Mouse (Mus musculus) MEL (cell line): Measurements from ENCODE around the gene Prickle2. TPM values are rescaled to one million over a fixed set of nuclear protein-coding genes. Genes with fewer than 3 reads are reported as not detected.

Experiments used
- DNase-seq: peaks from one replicate; pipeline ENCODE4 v3.0.0; 2011; ENCODE audit warnings: low read depth, low spot score
- H3K27ac ChIP-seq: 2 replicates; pipeline ENCODE4 v1.5.1; 2012; ENCODE audit warnings: low read depth, mild to moderate bottlenecking, control low read depth, low read length, moderate library complexity; ENCODE audit not compliant: control insufficient read depth
- H3K27me3 ChIP-seq, 2 experiments: fragments of 150-350 bp in 1 of 2; sonication (generic) in 1 of 2; 2 replicates each; pipeline ENCODE4 v1.6.1; 2012; ENCODE audit warnings: low read length in 2 of 2, mild to moderate bottlenecking in 2 of 2, improper control_type of control experiment in 1 of 2, moderate library complexity in 1 of 2; ENCODE audit not compliant: insufficient read depth in 2 of 2, control insufficient read depth in 1 of 2
- H3K36me3 ChIP-seq, 2 experiments: 2 replicates each; pipeline ENCODE4 v1.6.1; 2012 to 2014; ENCODE audit warnings: low read length in 2 of 2, improper control_type of control experiment in 1 of 2, inconsistent platforms in 1 of 2, mild to moderate bottlenecking in 1 of 2; ENCODE audit not compliant: insufficient read depth in 2 of 2, control insufficient read depth in 1 of 2
- H3K4me1 ChIP-seq, 2 experiments: fragments of 150-350 bp in 1 of 2; sonication (generic) in 1 of 2; 2 replicates each; pipeline ENCODE4 v1.6.1; 2012; ENCODE audit warnings: low read length in 2 of 2, improper control_type of control experiment in 1 of 2, mild to moderate bottlenecking in 1 of 2; ENCODE audit not compliant: insufficient read depth in 2 of 2, control insufficient read depth in 1 of 2
- H3K4me3 ChIP-seq, 2 experiments: fragments of 150-350 bp in 1 of 2; sonication (generic) in 1 of 2; 2 replicates each; pipeline ENCODE4 v1.5.1; 2012; ENCODE audit warnings: low read depth in 2 of 2, low read length in 2 of 2, mild to moderate bottlenecking in 2 of 2, moderate library complexity in 2 of 2, control low read depth in 1 of 2, improper control_type of control experiment in 1 of 2; ENCODE audit not compliant: control insufficient read depth in 1 of 2, insufficient read depth in 1 of 2
- H3K79me2 ChIP-seq: 2 replicates; pipeline ENCODE4 v1.6.1; 2012; ENCODE audit warnings: mild to moderate bottlenecking, low read length, moderate library complexity; ENCODE audit not compliant: control insufficient read depth, poor library complexity, insufficient read depth
- H3K9ac ChIP-seq: 2 replicates; pipeline ENCODE4 v1.6.1; 2012; ENCODE audit warnings: low read depth, mild to moderate bottlenecking, control low read depth, low read length, moderate library complexity; ENCODE audit not compliant: control insufficient read depth, poor library complexity, severe bottlenecking
- H3K9me3 ChIP-seq: fragments of 150-350 bp; sonication (generic); replicated peaks from 2 replicates; pipeline ENCODE4 v1.6.1; 2012; ENCODE audit warnings: mild to moderate bottlenecking, low read length, improper control_type of control experiment, moderate library complexity; ENCODE audit not compliant: insufficient read depth
- BHLHE40 ChIP-seq: IDR thresholded peaks from 2 replicates; pipeline ENCODE4 v1.6.1; 2012; ENCODE audit warnings: low read depth, mild to moderate bottlenecking, inconsistent platforms, low read length, improper control_type of control experiment, borderline replicate concordance
- CTCF ChIP-seq, 3 experiments: IDR thresholded peaks in 2 of 3; conservative IDR thresholded peaks in 1 of 3; 2 replicates each; pipeline ENCODE4 v1.5.1; 2011 to 2012; ENCODE audit warnings: low read length in 3 of 3, low read depth in 2 of 3, mild to moderate bottlenecking in 2 of 3, improper control_type of control experiment in 1 of 3, inconsistent platforms in 1 of 3, mixed read lengths in 1 of 3, moderate library complexity in 1 of 3; ENCODE audit not compliant: control insufficient read depth in 1 of 3, insufficient read depth in 1 of 3, poor library complexity in 1 of 3, severe bottlenecking in 1 of 3
- E2F4 ChIP-seq: IDR thresholded peaks from 2 replicates; pipeline ENCODE4 v1.6.1; 2011; ENCODE audit warnings: low read depth, low read length, improper control_type of control experiment, borderline replicate concordance
- EP300 ChIP-seq, 2 experiments: IDR thresholded peaks; 2 replicates each; pipeline ENCODE4 v1.6.1; 2011; ENCODE audit warnings: improper control_type of control experiment in 2 of 2, low read length in 2 of 2, low read depth in 1 of 2, mild to moderate bottlenecking in 1 of 2
- ETS1 ChIP-seq: IDR thresholded peaks from 2 replicates; pipeline ENCODE4 v1.6.1; 2012; ENCODE audit warnings: low read depth, mild to moderate bottlenecking, inconsistent platforms, low read length, improper control_type of control experiment, moderate library complexity
- GABPA ChIP-seq: IDR thresholded peaks from 2 replicates; pipeline ENCODE4 v1.6.1; 2012; ENCODE audit warnings: low read depth, mild to moderate bottlenecking, inconsistent platforms, low read length, improper control_type of control experiment, moderate library complexity
- JUND ChIP-seq: IDR thresholded peaks from 2 replicates; pipeline ENCODE4 v1.6.1; 2011; ENCODE audit warnings: low read depth, mild to moderate bottlenecking, improper control_type of control experiment, low read length
- KAT2A ChIP-seq: conservative IDR thresholded peaks from 2 replicates; pipeline ENCODE4 v1.6.1; 2012; ENCODE audit warnings: low read depth, low read length, improper control_type of control experiment, inconsistent platforms
- MAZ ChIP-seq: IDR thresholded peaks from 2 replicates; pipeline ENCODE4 v1.6.1; 2012; ENCODE audit warnings: low read depth, mild to moderate bottlenecking, inconsistent platforms, low read length, improper control_type of control experiment
- POLR2A ChIP-seq, 2 experiments: IDR thresholded peaks; 2 replicates each; pipeline ENCODE4 v1.6.1; 2011 to 2012; ENCODE audit warnings: low read length in 2 of 2, mild to moderate bottlenecking in 2 of 2, control low read depth in 1 of 2, improper control_type of control experiment in 1 of 2, low read depth in 1 of 2, moderate library complexity in 1 of 2; ENCODE audit not compliant: control insufficient read depth in 1 of 2, insufficient read depth in 1 of 2, poor library complexity in 1 of 2
- RAD21 ChIP-seq: IDR thresholded peaks from 2 replicates; pipeline ENCODE4 v1.6.1; 2011; ENCODE audit warnings: mild to moderate bottlenecking, low read depth, low read length, improper control_type of control experiment
- RCOR1 ChIP-seq: IDR thresholded peaks from 2 replicates; pipeline ENCODE4 v1.6.1; 2012; ENCODE audit warnings: low read depth, mild to moderate bottlenecking, inconsistent platforms, low read length, improper control_type of control experiment
- SMC3 ChIP-seq: IDR thresholded peaks from 2 replicates; pipeline ENCODE4 v1.6.1; 2011; ENCODE audit warnings: low read depth, low read length, improper control_type of control experiment
- TBP ChIP-seq: IDR thresholded peaks from 2 replicates; pipeline ENCODE4 v1.8.0; 2011; ENCODE audit warnings: low read depth, low read length, improper control_type of control experiment
- UBTF ChIP-seq: IDR thresholded peaks from 2 replicates; pipeline ENCODE4 v1.6.1; 2012; ENCODE audit warnings: low read depth, mild to moderate bottlenecking, inconsistent platforms, low read length, improper control_type of control experiment, moderate library complexity, borderline replicate concordance; ENCODE audit not compliant: insufficient read depth
- USF2 ChIP-seq, 2 experiments: IDR thresholded peaks; 2 replicates each; pipeline ENCODE4 v1.6.1; 2011 to 2012; ENCODE audit warnings: improper control_type of control experiment in 2 of 2, low read length in 2 of 2, borderline replicate concordance in 1 of 2, inconsistent platforms in 1 of 2, low read depth in 1 of 2, mild to moderate bottlenecking in 1 of 2; ENCODE audit not compliant: insufficient read depth in 1 of 2
- ZKSCAN1 ChIP-seq: IDR thresholded peaks from 2 replicates; pipeline ENCODE4 v1.6.1; 2012; ENCODE audit warnings: low read depth, mild to moderate bottlenecking, inconsistent platforms, low read length, improper control_type of control experiment, moderate library complexity
- ZMIZ1 ChIP-seq: IDR thresholded peaks from 2 replicates; pipeline ENCODE4 v1.6.1; 2012; ENCODE audit warnings: low read depth, mild to moderate bottlenecking, inconsistent platforms, low read length, improper control_type of control experiment, moderate library complexity
- polyA plus RNA-seq, 2 experiments: library from polyadenylated mRNA; stranded (reverse) in 1 of 2; unstranded in 1 of 2; fragments of >175 nt in 1 of 2; fragments of >200 nt in 1 of 2; gene quantifications; 2 replicates each; pipeline versions ENCODE4 v1.2.1 to v1.2.4; 2012; ENCODE audit warnings: low replicate concordance in 2 of 2, low read depth in 1 of 2; ENCODE audit not compliant: insufficient read length in 2 of 2, insufficient read depth in 1 of 2, missing spikeins in 1 of 2
- total RNA-seq: library from RNA; depleted of rRNA; stranded (reverse); fragments of 300-350 nt; gene quantifications from 2 replicates; pipeline ENCODE4 v1.2.3, GENCODE M21; 2012

The Prickle2 gene
- total and polyA plus RNA-seq, 3 experiments: not detected

GRCm38 (mm10) chr6:92534226-92535031 lies 171.5 kb downstream of the Prickle2 start:
- Histone ChIP-seq H3K27me3 (no peaks in the 10 kb centered on the region), H3K9me3 (no peaks in the 10 kb centered on the region), H3K4me1 (no peaks in the 10 kb centered on the region), H3K9ac (no peak overlapping the region), H3K79me2 (no peaks in the 10 kb centered on the region), H3K36me3 (no peaks in the 10 kb centered on the region), H3K27ac (no peak overlapping the region), H3K4me3 (no peak overlapping the region)
- no peak for DNase-seq
- no peak for TF ChIP-seq BHLHE40
- TF ChIP-seq UBTF: no peak
- no peak for TF ChIP-seq ETS1
- TF ChIP-seq ZMIZ1: no peak
- TF ChIP-seq RAD21: no peak
- TF ChIP-seq POLR2A (IDR thresholded peaks at IDR 0.05; ENCODE audit: control insufficient read depth in 1 of 2, insufficient read depth in 1 of 2, low read depth in 1 of 2, low read length in 2 of 2, poor library complexity in 1 of 2): no peak
- no peak for TF ChIP-seq MAZ
- TF ChIP-seq TBP: no peak
- TF ChIP-seq E2F4: no peak
- no peak for TF ChIP-seq SMC3
- TF ChIP-seq USF2 (IDR thresholded peaks at IDR 0.05; ENCODE audit: borderline replicate concordance in 1 of 2, insufficient read depth in 1 of 2, low read depth in 1 of 2, low read length in 2 of 2): no peak
- TF ChIP-seq RCOR1: no peak
- no peak for TF ChIP-seq ZKSCAN1
- no peak for TF ChIP-seq GABPA
- TF ChIP-seq JUND: no peak
- no peak for TF ChIP-seq EP300 (IDR thresholded peaks at IDR 0.05; ENCODE audit: low read depth in 1 of 2, low read length in 2 of 2)
- TF ChIP-seq CTCF (IDR thresholded peaks at IDR 0.05 in 2 of 3, conservative IDR thresholded peaks at IDR 0.05 in 1 of 3; ENCODE audit: control insufficient read depth in 1 of 3, insufficient read depth in 1 of 3, low read depth in 2 of 3, low read length in 3 of 3, poor library complexity in 1 of 3, severe bottlenecking in 1 of 3): no peak

- Histone ChIP-seq H3K36me3 (no peaks in the 10 kb centered on the region), H3K79me2 (no peaks in the 10 kb centered on the region), H3K27ac (no peak overlapping the region), H3K9ac (no peak overlapping the region), H3K27me3 (no peaks in the 10 kb centered on the region), H3K4me1 (no peaks in the 10 kb centered on the region), H3K4me3 (no peak overlapping the region), H3K9me3 (no peaks in the 10 kb centered on the region)
- TF ChIP-seq KAT2A: no peak
- TF ChIP-seq ZMIZ1: no peak
- no peak for TF ChIP-seq CTCF (IDR thresholded peaks at IDR 0.05 in 2 of 3, conservative IDR thresholded peaks at IDR 0.05 in 1 of 3; ENCODE audit: control insufficient read depth in 1 of 3, insufficient read depth in 1 of 3, low read depth in 2 of 3, low read length in 3 of 3, poor library complexity in 1 of 3, severe bottlenecking in 1 of 3)
- no peak for DNase-seq
These were observed 172.5 kb downstream of the Prickle2 start for GRCm38 (mm10) chr6:92533306-92534063.
